Mouse (Mus musculus): ENCODE data around the gene H2-M5. TPM values are rescaled to one million over a fixed set of nuclear protein-coding genes. Genes with fewer than 3 reads are reported as not detected.

H2-M5 gene
- total RNA-seq, 1 experiment = 49.4 TPM

DNA sequence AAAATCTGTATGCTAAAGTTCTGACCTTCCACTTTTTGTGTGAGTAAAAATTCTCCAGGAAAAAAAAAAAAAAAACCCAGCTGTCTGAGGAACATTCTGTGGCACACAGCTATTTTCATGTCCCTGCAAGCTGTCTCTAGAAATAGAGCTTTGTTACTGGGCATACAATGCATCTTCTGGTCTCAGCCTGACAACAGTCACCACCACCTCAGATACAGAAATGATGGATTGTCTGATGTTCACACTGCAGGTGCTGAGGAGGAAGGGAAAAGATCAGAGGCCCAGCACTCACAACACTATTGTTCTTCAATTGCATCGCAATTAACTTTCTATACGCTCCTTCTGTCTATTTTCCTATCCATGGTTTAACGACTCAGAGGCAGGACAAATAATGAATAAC is 29.0 kb upstream of the H2-M5 start:
- Histone ChIP-seq H3K4me1 (ENCODE audit: control insufficient read depth in 2 of 2, insufficient read depth in 2 of 2, low read length in 2 of 2, poor library complexity in 1 of 2) (peaks cover 9% of the 10 kb centered on the region in 2 experiments), H3K27ac (ENCODE audit: insufficient read depth, low read depth, low read length, poor library complexity, severe bottlenecking) (no peak overlapping the region), H3K4me3 (ENCODE audit: insufficient read depth in 1 of 2, low read depth in 1 of 2, low read length in 2 of 2, poor library complexity in 1 of 2, severe bottlenecking in 1 of 2) (no peak overlapping the region), H3K9ac (ENCODE audit: insufficient read depth, low read depth, low read length, poor library complexity, severe bottlenecking) (no peak overlapping the region; the same call in 1 of the 2 replicates), H3K36me3 (ENCODE audit: control insufficient read depth, insufficient read depth, low read length, poor library complexity, severe bottlenecking) (no peaks in the 10 kb centered on the region), H3K9me3 (ENCODE audit: control insufficient read depth, insufficient read depth, low read depth, low read length) (no peaks in the 10 kb centered on the region)
- TF ChIP-seq ZC3H11A (IDR thresholded peaks at IDR 0.05; ENCODE audit: borderline replicate concordance, low read depth, low read length) (no peak), ZNF384 (IDR thresholded peaks at IDR 0.05; ENCODE audit: low read depth, low read length) (no peak), HCFC1 (IDR thresholded peaks at IDR 0.05; ENCODE audit: borderline replicate concordance, insufficient read depth, low read length) (no peak), CHD2 (IDR thresholded peaks at IDR 0.05; ENCODE audit: low read depth, low read length) (no peak), MAFK (IDR thresholded peaks at IDR 0.05; ENCODE audit: insufficient read depth, low read depth, low read length) (no peak)
- DNase-seq (ENCODE audit: low read depth, low spot score) = no peak
- in situ Hi-C loops (cut with MboI; ENCODE audit: low sequenced_read_pairs in 2 of 2, unreplicated experiment in 2 of 2) = no loop called here

DNA sequence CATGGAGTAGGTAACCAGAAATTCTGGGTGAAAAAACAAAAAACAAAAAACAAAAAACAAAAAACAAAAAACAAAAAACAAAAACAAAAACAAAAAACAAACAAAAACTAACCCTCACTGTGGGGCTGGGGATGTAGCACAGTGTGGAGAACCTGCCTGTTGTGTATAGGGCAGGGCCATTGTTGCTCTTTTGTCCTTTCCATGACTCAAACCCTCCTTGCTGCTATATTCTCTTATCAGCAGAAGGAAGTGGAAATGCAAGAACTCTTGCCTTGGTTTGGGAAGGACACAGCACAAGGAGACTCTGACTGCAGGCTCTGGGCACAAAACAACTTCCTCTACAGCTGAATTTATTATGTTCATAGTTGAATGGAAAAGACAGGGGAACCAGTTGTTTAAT is 27.0 kb upstream of the H2-M5 start:
- no peak for DNase-seq (ENCODE audit: low read depth, low spot score)
- no peak for TF ChIP-seq CHD2 (IDR thresholded peaks at IDR 0.05; ENCODE audit: low read depth, low read length)
- TF ChIP-seq MAFK (IDR thresholded peaks at IDR 0.05; ENCODE audit: insufficient read depth, low read depth, low read length) = no peak
- TF ChIP-seq ZNF384 (IDR thresholded peaks at IDR 0.05; ENCODE audit: low read depth, low read length) = no peak
- no peak for TF ChIP-seq ZC3H11A (IDR thresholded peaks at IDR 0.05; ENCODE audit: borderline replicate concordance, low read depth, low read length)
- TF ChIP-seq HCFC1 (IDR thresholded peaks at IDR 0.05; ENCODE audit: borderline replicate concordance, insufficient read depth, low read length) = no peak
- H3K9ac ChIP-seq (ENCODE audit: insufficient read depth, low read depth, low read length, poor library complexity, severe bottlenecking) = no peak overlapping the region
- peaks cover 8 to 9% of the 10 kb centered on the region in 2 experiments; a peak in 3 of 4 replicates for H3K4me1 ChIP-seq (ENCODE audit: control insufficient read depth in 2 of 2, insufficient read depth in 2 of 2, low read length in 2 of 2, poor library complexity in 1 of 2)
- in situ Hi-C loops (cut with MboI; ENCODE audit: low sequenced_read_pairs in 2 of 2, unreplicated experiment in 2 of 2) = no loop called here
- H3K4me3 ChIP-seq (ENCODE audit: insufficient read depth in 1 of 2, low read depth in 1 of 2, low read length in 2 of 2, poor library complexity in 1 of 2, severe bottlenecking in 1 of 2) = no peak overlapping the region
- H3K36me3 ChIP-seq (ENCODE audit: control insufficient read depth, insufficient read depth, low read length, poor library complexity, severe bottlenecking) = 0 out of 2 replicates have a peak, but pooled peaks cover under 1% of the 10 kb centered on the region
- no peaks in the 10 kb centered on the region for H3K9me3 ChIP-seq (ENCODE audit: control insufficient read depth, insufficient read depth, low read depth, low read length)
- H3K27ac ChIP-seq (ENCODE audit: insufficient read depth, low read depth, low read length, poor library complexity, severe bottlenecking) = no peak overlapping the region

DNA sequence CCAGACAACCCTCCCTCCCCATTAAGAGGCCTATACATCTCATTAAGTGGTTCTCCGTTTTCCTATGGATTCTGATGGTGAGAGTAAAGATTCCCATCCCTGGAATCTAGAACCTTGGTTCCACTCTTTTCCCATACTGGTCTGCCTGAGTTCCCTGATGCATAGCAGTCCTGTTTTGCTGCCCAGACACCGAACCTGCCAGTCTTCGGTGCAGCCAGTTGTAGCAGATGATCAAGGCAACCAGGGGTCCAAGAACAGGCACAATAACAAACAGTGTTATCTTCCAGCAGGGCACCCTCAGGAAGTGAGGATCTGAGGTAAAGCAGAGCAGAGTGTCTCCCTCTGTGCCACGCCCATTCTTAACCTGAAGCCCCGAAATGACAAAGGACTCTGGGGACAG is 22.8 kb upstream of the H2-M5 start:
- Histone ChIP-seq H3K9ac (ENCODE audit: insufficient read depth, low read depth, low read length, poor library complexity, severe bottlenecking) (no peak overlapping the region), H3K27ac (ENCODE audit: insufficient read depth, low read depth, low read length, poor library complexity, severe bottlenecking) (peak overlapping the region; percentile 10; the same call in 1 of the 2 replicates), H3K36me3 (ENCODE audit: control insufficient read depth, insufficient read depth, low read length, poor library complexity, severe bottlenecking) (peaks cover 39% of the 10 kb centered on the region), H3K4me1 (ENCODE audit: control insufficient read depth in 2 of 2, insufficient read depth in 2 of 2, low read length in 2 of 2, poor library complexity in 1 of 2) (peaks cover 5 to 9% of the 10 kb centered on the region in 2 experiments; a peak in 3 of 4 replicates), H3K9me3 (ENCODE audit: control insufficient read depth, insufficient read depth, low read depth, low read length) (no peaks in the 10 kb centered on the region), H3K4me3 (ENCODE audit: insufficient read depth in 1 of 2, low read depth in 1 of 2, low read length in 2 of 2, poor library complexity in 1 of 2, severe bottlenecking in 1 of 2) (no peak overlapping the region)
- DNase-seq (ENCODE audit: low read depth, low spot score) = no peak
- TF ChIP-seq MAFK (IDR thresholded peaks at IDR 0.05; ENCODE audit: insufficient read depth, low read depth, low read length) (no peak), ZNF384 (IDR thresholded peaks at IDR 0.05; ENCODE audit: low read depth, low read length) (no peak), ZC3H11A (IDR thresholded peaks at IDR 0.05; ENCODE audit: borderline replicate concordance, low read depth, low read length) (no peak), CHD2 (IDR thresholded peaks at IDR 0.05; ENCODE audit: low read depth, low read length) (no peak), HCFC1 (IDR thresholded peaks at IDR 0.05; ENCODE audit: borderline replicate concordance, insufficient read depth, low read length) (no peak)
- in situ Hi-C loops (cut with MboI; ENCODE audit: low sequenced_read_pairs in 2 of 2, unreplicated experiment in 2 of 2) = no loop called here

DNA sequence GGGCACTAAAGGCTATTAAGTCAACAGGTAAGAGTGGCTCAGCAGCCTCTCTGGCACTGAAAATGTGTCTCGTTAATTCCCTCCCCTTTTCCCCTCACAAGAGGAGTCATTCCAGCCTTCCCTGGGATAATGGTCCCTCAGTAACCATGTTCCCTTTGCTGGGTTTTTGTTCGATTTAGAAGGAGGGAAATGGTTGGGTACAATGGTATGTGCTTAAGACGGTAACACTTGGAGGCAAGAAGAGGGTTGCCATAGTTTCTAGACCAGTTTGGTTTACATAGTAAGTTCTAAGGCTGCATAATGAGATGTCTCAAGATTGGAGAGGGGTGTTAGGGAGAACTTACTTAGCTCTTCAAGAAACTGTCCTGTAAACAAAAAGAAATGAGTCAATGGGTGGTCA is 22.4 kb upstream of the H2-M5 start:
- peaks cover 5 to 9% of the 10 kb centered on the region in 2 experiments; a peak in 3 of 4 replicates for H3K4me1 ChIP-seq (ENCODE audit: control insufficient read depth in 2 of 2, insufficient read depth in 2 of 2, low read length in 2 of 2, poor library complexity in 1 of 2)
- no peak overlapping the region for H3K9ac ChIP-seq (ENCODE audit: insufficient read depth, low read depth, low read length, poor library complexity, severe bottlenecking)
- no peak overlapping the region for H3K4me3 ChIP-seq (ENCODE audit: insufficient read depth in 1 of 2, low read depth in 1 of 2, low read length in 2 of 2, poor library complexity in 1 of 2, severe bottlenecking in 1 of 2)
- peak overlapping the region; percentile 10; the same call in 1 of the 2 replicates for H3K27ac ChIP-seq (ENCODE audit: insufficient read depth, low read depth, low read length, poor library complexity, severe bottlenecking)
- no peaks in the 10 kb centered on the region for H3K9me3 ChIP-seq (ENCODE audit: control insufficient read depth, insufficient read depth, low read depth, low read length)
- no peak for TF ChIP-seq ZC3H11A (IDR thresholded peaks at IDR 0.05; ENCODE audit: borderline replicate concordance, low read depth, low read length)
- no peak for TF ChIP-seq ZNF384 (IDR thresholded peaks at IDR 0.05; ENCODE audit: low read depth, low read length)
- TF ChIP-seq HCFC1 (IDR thresholded peaks at IDR 0.05; ENCODE audit: borderline replicate concordance, insufficient read depth, low read length) = no peak
- no peak for DNase-seq (ENCODE audit: low read depth, low spot score)
- peaks cover 42% of the 10 kb centered on the region for H3K36me3 ChIP-seq (ENCODE audit: control insufficient read depth, insufficient read depth, low read length, poor library complexity, severe bottlenecking)
- in situ Hi-C loops (cut with MboI; ENCODE audit: low sequenced_read_pairs in 2 of 2, unreplicated experiment in 2 of 2) = no loop called here
